Mouse (Mus musculus) brain, embryonic 14.5 days (tissue): ENCODE measurements around the gene Wasf2.

ENCODE experiments used
- CTCF ChIP-seq: fragments of 200-500 bp; IDR thresholded peaks from 2 replicates; pipeline ENCODE4 v1.5.1; 2012; ENCODE audit warnings: inconsistent platforms, mild to moderate bottlenecking, moderate library complexity, borderline replicate concordance; ENCODE audit not compliant: insufficient read depth, insufficient read length; ENCODE audit errors: extremely low read depth
- POLR2A ChIP-seq: fragments of 200-500 bp; IDR thresholded peaks from 2 replicates; pipeline ENCODE4 v1.6.1; 2012; ENCODE audit warnings: mild to moderate bottlenecking, inconsistent platforms, borderline replicate concordance; ENCODE audit not compliant: poor library complexity, insufficient read depth, insufficient read length, severe bottlenecking; ENCODE audit errors: extremely low read depth

- TF ChIP-seq CTCF (no peak), POLR2A (no peak)
Observed at GRCm38 (mm10) chr4:133094255-133094654, 36.0 kb upstream of the Wasf2 start.
